Mouse (Mus musculus) stomach, postnatal 0 days (tissue): Measurements from ENCODE around the gene Dcaf6.

ENCODE experiments used
- CTCF ChIP-seq: IDR thresholded peaks from 2 replicates; pipeline ENCODE4 v1.5.1; 2016; ENCODE audit warnings: antibody characterized with exemption, low read depth, mild to moderate bottlenecking, moderate library complexity
- EP300 ChIP-seq: optimal IDR thresholded peaks from 2 replicates; pipeline ENCODE3; 2016; ENCODE audit warnings: antibody characterized with exemption

DNA sequence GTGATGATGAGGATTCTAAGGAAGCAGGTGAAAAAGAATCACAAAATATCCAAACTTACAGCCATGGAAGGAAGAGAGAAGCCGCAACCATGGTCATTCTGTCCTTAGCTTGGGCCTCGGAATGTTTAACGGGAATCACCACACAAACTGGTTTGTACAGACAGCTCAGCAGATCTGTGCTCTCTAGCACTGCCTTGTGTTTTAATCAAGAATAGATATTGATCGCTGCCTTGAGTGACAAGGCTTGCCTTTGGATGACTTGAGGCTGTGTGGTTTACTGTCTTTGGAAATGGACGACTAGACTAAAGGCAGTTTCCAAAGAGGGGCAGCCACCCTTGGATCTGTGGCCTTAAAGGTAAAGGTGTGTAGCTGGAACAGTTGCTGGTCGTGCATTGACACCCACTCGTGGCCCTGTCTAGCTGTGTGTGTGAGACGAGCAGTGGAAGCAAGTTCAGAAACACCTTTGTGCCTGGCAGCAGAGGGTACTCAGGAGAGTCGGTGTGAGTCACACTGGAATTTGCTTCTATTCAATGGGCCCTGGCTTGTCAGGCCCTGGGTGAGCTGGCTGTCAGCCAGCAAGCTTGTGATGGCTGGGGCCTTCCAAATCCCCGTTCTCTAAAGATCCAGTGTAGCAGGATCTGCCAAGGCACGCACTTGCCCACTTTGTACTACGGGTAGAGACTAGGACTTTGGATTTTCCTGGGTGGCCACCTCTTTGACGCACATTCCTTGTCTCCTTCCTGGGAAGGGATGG lies 157.6 kb downstream of the Dcaf6 start:
- TF ChIP-seq CTCF (peak; percentile 38), EP300 (no peak)
